Mouse (Mus musculus): Measurements from ENCODE around the gene Mat1a. TPM values are rescaled to one million over a fixed set of nuclear protein-coding genes. Genes with fewer than 3 reads are reported as not detected.

Gene Mat1a
- polyA plus RNA-seq, 1 experiment from 2014 or later, result not detected

- no peaks in the 10 kb centered on the region for H3K9me3 ChIP-seq
- H3K27me3 ChIP-seq, result no peaks in the 10 kb centered on the region
- no peak for ATAC-seq (replicated peaks)
- WGBS, result 91% methylated on average over 3 of the region's 3 CpGs
- H3K9ac ChIP-seq (replicated peaks), result no peak overlapping the region
- no peak overlapping the region for H3K27ac ChIP-seq (replicated peaks)
- H3K4me1 ChIP-seq, result no peaks in the 10 kb centered on the region
- no peak overlapping the region for H3K4me2 ChIP-seq (replicated peaks)
- H3K4me3 ChIP-seq, result no peak overlapping the region
- H3K36me3 ChIP-seq, result no peaks in the 10 kb centered on the region
Observed at GRCm38 (mm10) chr14:41146922-41147321, 42.1 kb downstream of the Mat1a start.

GRCm38 (mm10) chr14:41147356-41147755, 42.5 kb downstream of the Mat1a start:
- H3K4me1 ChIP-seq, result no peaks in the 10 kb centered on the region
- no peak for ATAC-seq (replicated peaks)
- no peak overlapping the region for H3K27ac ChIP-seq (replicated peaks)
- H3K4me3 ChIP-seq, result no peak overlapping the region
- 79% methylated on average over 2 of the region's 2 CpGs for WGBS
- no peaks in the 10 kb centered on the region for H3K9me3 ChIP-seq
- no peaks in the 10 kb centered on the region for H3K27me3 ChIP-seq
- H3K36me3 ChIP-seq, result no peaks in the 10 kb centered on the region
- no peak overlapping the region for H3K9ac ChIP-seq (replicated peaks)
- H3K4me2 ChIP-seq (replicated peaks), result no peak overlapping the region

GRCm38 (mm10) chr14:41151220-41151898, 46.5 kb downstream of the Mat1a start, which contains the start of gene Mbl1:
Mbl1 (plus strand) TSS chr14:41151458.
- Histone ChIP-seq H3K27me3 (no peaks in the 10 kb centered on the region), H3K9me3 (no peaks in the 10 kb centered on the region), H3K36me3 (no peaks in the 10 kb centered on the region), H3K27ac (replicated peaks) (no peak within 1 kb of the TSS), H3K9ac (replicated peaks) (no peak within 1 kb of the TSS), H3K4me3 (no peak within 1 kb of the TSS), H3K4me2 (replicated peaks) (no peak within 1 kb of the TSS), H3K4me1 (no peaks in the 10 kb centered on the region)
- WGBS, result 91% methylated on average over 7 of the region's 7 CpGs
- no peak for ATAC-seq (replicated peaks)

- H3K27me3 ChIP-seq, result no peaks in the 10 kb centered on the region
- 88% methylated on average over 4 of the region's 4 CpGs for WGBS
- H3K36me3 ChIP-seq, result no peaks in the 10 kb centered on the region
- no peak overlapping the region for H3K4me2 ChIP-seq (replicated peaks)
- no peak overlapping the region for H3K4me3 ChIP-seq
- H3K27ac ChIP-seq (replicated peaks), result no peak overlapping the region
- no peak overlapping the region for H3K9ac ChIP-seq (replicated peaks)
- no peak for ATAC-seq (replicated peaks)
- H3K4me1 ChIP-seq, result no peaks in the 10 kb centered on the region
- no peaks in the 10 kb centered on the region for H3K9me3 ChIP-seq
Observed at GRCm38 (mm10) chr14:41160076-41160475, 55.2 kb downstream of the Mat1a start.

GRCm38 (mm10) chr14:41160743-41161142, 55.9 kb downstream of the Mat1a start:
- no peak overlapping the region for H3K4me3 ChIP-seq
- WGBS, result 80% methylated on average over 1 of the region's 1 CpGs
- no peaks in the 10 kb centered on the region for H3K9me3 ChIP-seq
- H3K36me3 ChIP-seq, result no peaks in the 10 kb centered on the region
- H3K27ac ChIP-seq (replicated peaks), result no peak overlapping the region
- H3K9ac ChIP-seq (replicated peaks), result no peak overlapping the region
- no peaks in the 10 kb centered on the region for H3K4me1 ChIP-seq
- H3K4me2 ChIP-seq (replicated peaks), result no peak overlapping the region
- ATAC-seq (replicated peaks), result no peak
- no peaks in the 10 kb centered on the region for H3K27me3 ChIP-seq

GRCm38 (mm10) chr14:41162663-41163062, 57.8 kb downstream of the Mat1a start:
- no peak for ATAC-seq (replicated peaks)
- no peak overlapping the region for H3K4me3 ChIP-seq
- no peaks in the 10 kb centered on the region for H3K36me3 ChIP-seq
- no peaks in the 10 kb centered on the region for H3K27me3 ChIP-seq
- H3K4me2 ChIP-seq (replicated peaks), result no peak overlapping the region
- H3K9ac ChIP-seq (replicated peaks), result no peak overlapping the region
- 26% methylated on average over 2 of the region's 2 CpGs for WGBS
- H3K9me3 ChIP-seq, result no peaks in the 10 kb centered on the region
- no peaks in the 10 kb centered on the region for H3K4me1 ChIP-seq
- H3K27ac ChIP-seq (replicated peaks), result no peak overlapping the region

GRCm38 (mm10) chr14:41167278-41167677, 62.4 kb downstream of the Mat1a start:
- Histone ChIP-seq H3K36me3 (no peaks in the 10 kb centered on the region), H3K4me1 (no peaks in the 10 kb centered on the region), H3K27me3 (no peaks in the 10 kb centered on the region), H3K9me3 (no peaks in the 10 kb centered on the region), H3K4me2 (replicated peaks) (no peak overlapping the region), H3K27ac (replicated peaks) (no peak overlapping the region), H3K4me3 (no peak overlapping the region), H3K9ac (replicated peaks) (no peak overlapping the region)
- no peak for ATAC-seq (replicated peaks)
- 45% methylated on average over 5 of the region's 5 CpGs for WGBS

- H3K9ac ChIP-seq (replicated peaks), result no peak overlapping the region
- H3K9me3 ChIP-seq, result no peaks in the 10 kb centered on the region
- 77% methylated on average over 1 of the region's 1 CpGs for WGBS
- no peaks in the 10 kb centered on the region for H3K27me3 ChIP-seq
- H3K4me3 ChIP-seq, result no peak overlapping the region
- no peak overlapping the region for H3K27ac ChIP-seq (replicated peaks)
- H3K4me2 ChIP-seq (replicated peaks), result no peak overlapping the region
- no peaks in the 10 kb centered on the region for H3K4me1 ChIP-seq
- no peak for ATAC-seq (replicated peaks)
- no peaks in the 10 kb centered on the region for H3K36me3 ChIP-seq
Observed at GRCm38 (mm10) chr14:41168567-41168966, 63.7 kb downstream of the Mat1a start.

GRCm38 (mm10) chr14:41170514-41170913, 65.7 kb downstream of the Mat1a start:
- Histone ChIP-seq H3K9me3 (no peaks in the 10 kb centered on the region), H3K4me2 (replicated peaks) (no peak overlapping the region), H3K27ac (replicated peaks) (no peak overlapping the region), H3K9ac (replicated peaks) (no peak overlapping the region), H3K4me1 (no peaks in the 10 kb centered on the region), H3K27me3 (no peaks in the 10 kb centered on the region), H3K4me3 (no peak overlapping the region), H3K36me3 (no peaks in the 10 kb centered on the region)
- ATAC-seq (replicated peaks), result no peak
- WGBS, result 90% methylated on average over 2 of the region's 2 CpGs

Other genes with a start within 250 kb of the Mat1a start
- gene Sh2d4b, start 211.8 kb upstream of the Mat1a start, polyA plus RNA-seq (2015; fragmentation: Nextera tagmentation; extraction: Ambion mirVana), result 2.1 and 2.2 TPM in 2 replicates
- 97.5 and 98.3 TPM in 2 replicates for gene Tspan14, start 138.2 kb upstream of the Mat1a start, polyA plus RNA-seq (2015; fragmentation: Nextera tagmentation; extraction: Ambion mirVana)
- gene Fam213a, start 91.2 kb upstream of the Mat1a start, polyA plus RNA-seq (2015; fragmentation: Nextera tagmentation; extraction: Ambion mirVana), result 75.1 and 76.2 TPM in 2 replicates
- gene Dydc2, start 35.8 kb upstream of the Mat1a start, polyA plus RNA-seq (2015; fragmentation: Nextera tagmentation; extraction: Ambion mirVana), result 0.70 and 1.0 TPM in 2 replicates
- gene Dydc1, start 32.1 kb upstream of the Mat1a start, polyA plus RNA-seq (2015; fragmentation: Nextera tagmentation; extraction: Ambion mirVana), result 0.22 TPM in 1 of 2 replicates, not detected in the other
- not detected in 2 replicates for gene Sftpa1, start 26.7 kb downstream of the Mat1a start, polyA plus RNA-seq (2015; fragmentation: Nextera tagmentation; extraction: Ambion mirVana)
- gene Mbl1, start 46.4 kb downstream of the Mat1a start, polyA plus RNA-seq (2015; fragmentation: Nextera tagmentation; extraction: Ambion mirVana), result not detected in 2 replicates
- not detected in 2 replicates for gene Sftpd, start 80.1 kb downstream of the Mat1a start, polyA plus RNA-seq (2015; fragmentation: Nextera tagmentation; extraction: Ambion mirVana)
- gene Gm2832, start 173.8 kb downstream of the Mat1a start, polyA plus RNA-seq (2015; fragmentation: Nextera tagmentation; extraction: Ambion mirVana), result 0.19 TPM in 1 of 2 replicates, not detected in the other
- gene Gm5798, start 243.6 kb downstream of the Mat1a start, polyA plus RNA-seq (2015; fragmentation: Nextera tagmentation; extraction: Ambion mirVana), result not detected in 2 replicates